Mouse (Mus musculus) erythroblast, embryonic 14.5 days (primary cell): ENCODE measurements at regions not wholly inside any gene's neighbourhood (a gene's known extent, or its start where the extent isn't known, plus 50 kb on each side); places are given as distances from the start of the nearest gene placed in this dataset.

Source experiments
- H3K27me3 ChIP-seq: 2 replicates; pipeline ENCODE4 v1.6.1; 2012; ENCODE audit warnings: inconsistent platforms; ENCODE audit not compliant: control insufficient read depth
- H3K36me3 ChIP-seq: 2 replicates; pipeline ENCODE4 v1.6.1; 2012; ENCODE audit warnings: mild to moderate bottlenecking, inconsistent platforms; ENCODE audit not compliant: control insufficient read depth
- H3K4me1 ChIP-seq: 2 replicates; pipeline ENCODE4 v1.6.1; 2012; ENCODE audit warnings: inconsistent platforms; ENCODE audit not compliant: control insufficient read depth
- H3K4me3 ChIP-seq: replicated peaks from 2 replicates; pipeline ENCODE3; 2012; ENCODE audit warnings: moderate library complexity, mild to moderate bottlenecking, inconsistent platforms
- H3K9me3 ChIP-seq: 2 replicates; pipeline ENCODE4 v1.6.1; 2012; ENCODE audit warnings: low read length, inconsistent platforms, mixed read lengths; ENCODE audit not compliant: control insufficient read depth
- GATA1 ChIP-seq: IDR thresholded peaks from 2 replicates; pipeline ENCODE4 v1.6.1; 2012; ENCODE audit warnings: low read length, inconsistent platforms, mixed read lengths
- TAL1 ChIP-seq: IDR thresholded peaks from 3 replicates; pipeline ENCODE4 v1.6.1; 2012; ENCODE audit warnings: low read length, inconsistent platforms, mixed read lengths

DNA sequence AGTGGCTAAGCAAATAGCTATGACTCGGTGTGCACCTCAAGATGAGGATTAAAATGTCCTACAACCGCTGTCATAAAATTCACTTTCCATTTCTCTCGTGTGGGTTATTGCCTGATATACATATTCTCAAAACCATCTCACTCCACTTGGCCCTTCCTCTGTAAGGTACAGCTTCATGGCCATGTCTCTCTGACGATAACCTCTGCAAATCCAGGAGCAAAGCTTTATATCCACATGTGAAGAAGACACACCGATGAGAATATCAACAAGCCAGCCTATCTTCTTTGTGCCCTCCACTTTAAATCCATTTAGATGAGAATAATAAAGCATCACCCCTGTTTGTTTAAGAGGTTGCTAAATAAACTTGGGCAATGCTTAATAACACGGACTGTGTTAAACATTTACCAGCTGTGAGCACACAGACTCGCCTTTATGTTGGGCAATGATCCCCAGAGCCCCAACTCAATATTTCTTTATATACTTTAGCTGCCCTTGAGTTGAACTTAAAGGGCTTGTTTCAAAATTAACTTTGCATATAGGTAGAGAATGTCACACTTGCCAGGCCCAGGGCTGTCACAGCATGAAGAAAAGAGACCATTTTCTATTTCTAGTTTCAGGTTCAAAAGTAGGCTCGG is 161.2 kb upstream of the Ccdc122 start:
- no peaks in the 10 kb centered on the region for H3K36me3 ChIP-seq
- no peaks in the 10 kb centered on the region for H3K4me1 ChIP-seq
- H3K9me3 ChIP-seq = no peaks in the 10 kb centered on the region
- no peaks in the 10 kb centered on the region for H3K27me3 ChIP-seq
- TF ChIP-seq TAL1 (no peak), GATA1 (no peak)
- H3K4me3 ChIP-seq = no peak overlapping the region

- no peaks in the 10 kb centered on the region for H3K4me1 ChIP-seq
- H3K4me3 ChIP-seq = no peak overlapping the region
- TF ChIP-seq TAL1 (no peak), GATA1 (no peak)
These were observed 161.9 kb upstream of the Ccdc122 start for GRCm38 (mm10) chr14:76874542-76875265.

GRCm38 (mm10) chr14:76873684-76874083 is 162.9 kb upstream of the Ccdc122 start:
- no peaks in the 10 kb centered on the region for H3K4me1 ChIP-seq
- H3K36me3 ChIP-seq = no peaks in the 10 kb centered on the region
- H3K27me3 ChIP-seq = no peaks in the 10 kb centered on the region
- TF ChIP-seq TAL1 = no peak
- H3K4me3 ChIP-seq = no peak overlapping the region
- no peaks in the 10 kb centered on the region; the same call in 1 of the 2 replicates for H3K9me3 ChIP-seq

More at GRCm38 (mm10) chr14:76874542-76875265, 161.9 kb upstream of the Ccdc122 start:
- Histone ChIP-seq H3K36me3 (no peaks in the 10 kb centered on the region), H3K27me3 (no peaks in the 10 kb centered on the region), H3K9me3 (no peaks in the 10 kb centered on the region)

GRCm38 (mm10) chr14:76872976-76873375 is 163.6 kb upstream of the Ccdc122 start:
- Histone ChIP-seq H3K27me3 (no peaks in the 10 kb centered on the region), H3K4me3 (no peak overlapping the region), H3K4me1 (no peaks in the 10 kb centered on the region), H3K9me3 (no peaks in the 10 kb centered on the region; the same call in 1 of the 2 replicates), H3K36me3 (no peaks in the 10 kb centered on the region)
- no peak for TF ChIP-seq TAL1
- no peak for TF ChIP-seq GATA1

DNA sequence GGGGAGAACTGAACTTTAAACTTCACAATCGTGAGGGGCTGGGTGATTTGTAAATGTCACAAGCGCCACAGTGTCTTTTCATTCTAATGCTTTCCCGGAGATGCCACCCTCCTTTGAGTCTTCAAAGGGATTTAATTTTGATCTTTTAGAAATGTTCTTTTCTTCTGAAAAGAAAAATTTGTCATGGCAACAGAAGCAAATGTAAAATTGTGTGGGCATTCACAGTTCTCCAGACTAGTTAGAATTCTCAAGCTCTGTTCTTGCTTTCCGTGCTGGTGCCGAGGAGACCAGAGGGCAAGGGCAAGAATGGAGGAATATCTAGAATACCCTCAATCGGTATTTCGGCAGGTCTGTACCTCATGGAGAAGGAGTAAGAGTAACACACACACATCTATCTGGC is 164.1 kb upstream of the Ccdc122 start:
- H3K4me1 ChIP-seq = no peaks in the 10 kb centered on the region
- TF ChIP-seq GATA1 = no peak
- TF ChIP-seq TAL1 = no peak

GRCm38 (mm10) chr14:76868831-76869230 is 167.7 kb upstream of the Ccdc122 start:
- TF ChIP-seq GATA1 (no peak), TAL1 (no peak)
- Histone ChIP-seq H3K4me3 (no peak overlapping the region), H3K9me3 (no peaks in the 10 kb centered on the region; the same call in 1 of the 2 replicates), H3K27me3 (no peaks in the 10 kb centered on the region; the same call in 1 of the 2 replicates), H3K36me3 (no peaks in the 10 kb centered on the region), H3K4me1 (no peaks in the 10 kb centered on the region)

More for the DNA sequence above, 164.1 kb upstream of the Ccdc122 start:
- no peaks in the 10 kb centered on the region for H3K36me3 ChIP-seq
- no peaks in the 10 kb centered on the region; the same call in 1 of the 2 replicates for H3K27me3 ChIP-seq
- H3K4me3 ChIP-seq = no peak overlapping the region
- H3K9me3 ChIP-seq = no peaks in the 10 kb centered on the region; the same call in 1 of the 2 replicates

DNA sequence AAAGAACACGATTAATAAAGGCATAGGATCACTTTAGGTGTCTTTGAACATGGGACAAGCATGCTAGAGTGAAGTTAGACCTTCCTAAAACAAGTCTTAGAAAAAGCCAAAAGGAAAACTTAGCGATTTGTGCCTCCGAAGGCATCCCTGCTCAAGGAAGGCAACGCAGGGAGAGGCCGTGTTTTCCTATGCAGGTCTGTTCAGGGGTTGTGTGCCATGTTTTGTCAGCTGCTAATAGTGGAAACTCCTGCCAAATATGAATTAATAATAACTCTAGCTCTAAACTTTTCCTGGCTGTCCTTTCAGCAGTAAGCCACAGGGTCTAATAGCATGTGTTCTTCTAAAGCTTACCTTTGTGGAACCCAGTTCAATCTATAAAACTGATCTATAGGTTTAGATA is 168.4 kb upstream of the Ccdc122 start:
- no peaks in the 10 kb centered on the region; the same call in 1 of the 2 replicates for H3K9me3 ChIP-seq
- no peaks in the 10 kb centered on the region; the same call in 1 of the 2 replicates for H3K27me3 ChIP-seq
- TF ChIP-seq TAL1 (no peak), GATA1 (no peak)
- no peak overlapping the region for H3K4me3 ChIP-seq
- H3K36me3 ChIP-seq = no peaks in the 10 kb centered on the region
- no peaks in the 10 kb centered on the region for H3K4me1 ChIP-seq

DNA sequence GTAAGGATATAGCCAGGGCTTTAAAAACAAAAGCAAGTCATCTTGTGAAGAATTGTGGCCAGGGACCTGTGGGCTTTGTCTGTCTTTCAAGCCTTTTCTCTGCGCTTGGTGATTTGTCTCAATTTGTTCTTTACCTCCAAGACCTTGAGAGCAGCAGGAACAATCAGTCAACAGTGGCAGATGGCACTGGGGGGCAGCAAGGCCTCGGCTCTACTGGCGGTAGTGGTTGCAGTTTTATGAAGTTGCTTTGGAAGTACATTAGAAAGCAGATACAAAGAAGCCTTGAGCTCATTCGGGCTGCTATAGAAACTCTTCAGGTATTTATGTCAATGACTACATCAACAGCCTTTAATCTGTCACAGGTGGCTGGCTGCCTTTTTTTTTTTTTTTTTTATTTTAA is 171.9 kb upstream of the Ccdc122 start:
- H3K9me3 ChIP-seq = no peaks in the 10 kb centered on the region; the same call in 1 of the 2 replicates
- H3K4me3 ChIP-seq = no peak overlapping the region
- H3K36me3 ChIP-seq = no peaks in the 10 kb centered on the region
- no peaks in the 10 kb centered on the region for H3K4me1 ChIP-seq
- TF ChIP-seq TAL1 (no peak), GATA1 (no peak)
- no peaks in the 10 kb centered on the region; the same call in none of the 2 replicates for H3K27me3 ChIP-seq

GRCm38 (mm10) chr14:76863035-76863706 is 173.4 kb upstream of the Ccdc122 start:
- no peaks in the 10 kb centered on the region for H3K9me3 ChIP-seq
- no peaks in the 10 kb centered on the region; the same call in none of the 2 replicates for H3K27me3 ChIP-seq
- no peaks in the 10 kb centered on the region for H3K4me1 ChIP-seq
- no peak for TF ChIP-seq TAL1
- TF ChIP-seq GATA1 = no peak
- H3K4me3 ChIP-seq = no peak overlapping the region
- H3K36me3 ChIP-seq = no peaks in the 10 kb centered on the region
